Mouse (Mus musculus): Measurements from ENCODE around the gene Ccm2l.

Ccm2l gene

GRCm38 (mm10) chr2:153065747-153066508, at the start of gene Ccm2l:
Gene Ccm2l (plus strand): TSS chr2:153065955.
- DNase-seq (ENCODE audit: low read depth, low spot score), result no peak

GRCm38 (mm10) chr2:153016786-153017185, 49.0 kb upstream of the Ccm2l start:
- DNase-seq (ENCODE audit: low read depth, low spot score), result no peak

- DNase-seq (ENCODE audit: low read depth, low spot score), result no peak
Observed at GRCm38 (mm10) chr2:153019355-153019754, 46.4 kb upstream of the Ccm2l start.

DNA sequence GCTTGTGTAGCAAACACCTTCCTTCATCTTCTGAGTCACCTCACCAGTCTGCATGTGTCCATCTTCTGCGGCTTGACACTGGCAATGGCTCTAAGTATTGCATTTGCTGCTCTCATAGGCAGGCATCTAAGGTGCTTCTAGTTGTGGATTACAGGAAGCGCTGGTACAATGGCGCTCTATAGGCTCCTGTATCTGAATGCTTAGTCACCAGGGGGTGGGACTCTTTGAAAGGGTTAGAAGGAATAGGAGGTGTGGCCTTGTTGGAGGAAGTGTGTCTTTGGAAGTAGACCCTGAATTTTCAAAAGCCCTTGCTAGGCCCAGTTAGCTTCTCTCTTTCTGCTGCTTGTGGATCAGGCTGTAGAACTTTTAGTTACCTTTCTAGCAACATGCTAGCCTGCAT, 44.6 kb upstream of the Ccm2l start:
- DNase-seq (ENCODE audit: low read depth, low spot score), result no peak

DNA sequence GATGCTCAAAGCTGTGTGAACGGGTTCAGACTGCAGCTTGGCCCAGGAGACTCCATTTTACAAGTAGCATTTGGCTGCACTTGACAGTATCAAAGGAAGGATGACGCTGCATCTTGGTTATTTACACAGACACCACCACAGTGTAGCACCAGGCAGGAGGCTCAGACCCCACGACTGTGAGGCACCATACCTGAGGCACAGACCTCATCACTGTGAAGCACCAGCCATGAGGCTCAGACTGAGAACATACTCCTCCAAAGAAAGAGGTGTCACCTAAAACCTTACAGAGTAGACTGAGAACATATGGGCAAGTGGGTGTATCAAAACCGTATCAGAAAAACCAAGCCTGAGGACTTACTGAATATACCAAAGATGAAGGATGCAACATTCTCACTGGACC, 42.9 kb upstream of the Ccm2l start:
- DNase-seq (ENCODE audit: low read depth, low spot score), result no peak

- no peak for DNase-seq (ENCODE audit: low read depth, low spot score)
Observed at GRCm38 (mm10) chr2:153026052-153026451, 39.7 kb upstream of the Ccm2l start.

GRCm38 (mm10) chr2:153027501-153027900, 38.3 kb upstream of the Ccm2l start:
- no peak for DNase-seq (ENCODE audit: low read depth, low spot score)

GRCm38 (mm10) chr2:153030422-153030821, 35.3 kb upstream of the Ccm2l start:
- DNase-seq (ENCODE audit: low read depth, low spot score), result no peak

- DNase-seq (ENCODE audit: low read depth, low spot score), result no peak
Observed at GRCm38 (mm10) chr2:153031126-153032082, 34.4 kb upstream of the Ccm2l start, which contains the start of gene Xkr7. Gene Xkr7 (plus strand): TSS chr2:153031852.

GRCm38 (mm10) chr2:153032083-153032842, 33.5 kb upstream of the Ccm2l start:
- DNase-seq (ENCODE audit: low read depth, low spot score), result peak; percentile 77

DNA sequence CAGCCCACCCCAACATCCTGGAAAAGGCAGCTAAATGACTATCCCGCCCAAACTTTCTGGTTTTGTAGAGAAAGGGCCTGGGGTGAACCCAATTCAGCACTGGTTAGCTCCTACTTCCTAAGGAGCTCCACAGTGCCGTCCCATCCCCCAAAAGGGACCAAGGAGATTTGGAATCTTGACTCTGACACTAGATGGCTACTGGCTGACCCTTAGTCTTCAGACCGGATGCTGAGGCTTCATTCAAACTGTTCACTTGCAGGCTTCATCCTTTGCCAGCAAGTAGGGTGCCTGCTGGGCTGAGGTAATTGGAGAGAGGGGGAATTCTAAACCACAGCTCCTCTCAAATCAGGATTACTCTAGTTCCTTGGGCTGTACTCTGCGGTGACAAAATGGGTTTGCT, 32.8 kb upstream of the Ccm2l start:
- DNase-seq (ENCODE audit: low read depth, low spot score), result no peak

- no peak for DNase-seq (ENCODE audit: low read depth, low spot score)
Observed at GRCm38 (mm10) chr2:153033545-153034230, 32.1 kb upstream of the Ccm2l start.

DNA sequence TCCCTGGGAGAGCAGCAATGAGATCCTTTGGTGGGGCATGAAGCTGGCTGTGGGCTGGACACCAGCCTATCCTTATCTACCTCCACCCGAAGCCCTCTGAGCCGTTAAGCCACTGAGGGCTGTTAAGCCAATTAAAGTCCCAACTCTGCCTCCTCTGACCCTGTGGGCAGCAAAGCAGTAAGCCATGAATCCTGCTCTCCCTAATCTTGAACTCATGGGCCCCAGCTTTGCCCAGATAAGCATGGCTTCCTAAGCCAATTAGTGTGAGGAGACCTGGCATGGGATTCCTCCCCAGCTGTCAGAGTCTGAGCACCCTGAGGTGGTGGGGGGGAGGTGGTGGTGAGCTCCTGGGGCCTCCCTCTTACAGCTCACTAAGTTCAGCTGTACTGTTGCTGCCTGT, 29.1 kb upstream of the Ccm2l start:
- no peak for DNase-seq (ENCODE audit: low read depth, low spot score)

- DNase-seq (ENCODE audit: low read depth, low spot score), result no peak
Observed at GRCm38 (mm10) chr2:153043886-153044285, 21.9 kb upstream of the Ccm2l start.

GRCm38 (mm10) chr2:153045884-153046299, 19.9 kb upstream of the Ccm2l start:
- DNase-seq (ENCODE audit: low read depth, low spot score), result no peak

- peak; percentile 47 for DNase-seq (ENCODE audit: low read depth, low spot score)
Observed at GRCm38 (mm10) chr2:153047828-153048465, 17.8 kb upstream of the Ccm2l start.

- no peak for DNase-seq (ENCODE audit: low read depth, low spot score)
Observed at GRCm38 (mm10) chr2:153049288-153049996, 16.3 kb upstream of the Ccm2l start.

DNA sequence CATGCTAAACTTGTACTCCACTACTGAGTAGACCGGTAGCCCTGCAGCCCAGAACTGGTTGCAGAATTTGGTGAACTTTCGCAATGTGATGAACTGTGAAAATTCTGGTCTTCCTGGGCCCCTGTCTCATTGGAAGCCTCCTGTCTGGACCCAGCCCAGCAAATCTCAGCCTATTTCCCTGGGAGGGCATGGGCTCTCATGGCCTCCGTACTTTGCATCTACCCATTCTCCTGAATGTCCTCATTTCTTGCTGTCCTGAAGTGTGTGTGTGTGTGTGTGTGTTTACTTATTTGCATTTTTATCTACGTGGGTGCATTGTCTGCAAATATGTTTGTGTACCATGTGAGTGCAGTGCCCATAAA, 15.8 kb upstream of the Ccm2l start:
- DNase-seq (ENCODE audit: low read depth, low spot score), result no peak

- DNase-seq (ENCODE audit: low read depth, low spot score), result no peak
Observed at GRCm38 (mm10) chr2:153051095-153051494, 14.7 kb upstream of the Ccm2l start.

GRCm38 (mm10) chr2:153051537-153051936, 14.2 kb upstream of the Ccm2l start:
- DNase-seq (ENCODE audit: low read depth, low spot score), result no peak
